Mouse (Mus musculus) T-helper 17 cell (primary cell): Measurements from ENCODE around the gene Fbxo3.
"Not testable (repeated sequence)": the region's sequence is repeated elsewhere in the genome, so short reads cannot be mapped to it uniquely, and the experiment has no call there.

Source experiments
- in situ Hi-C, 2 experiments: fragments of 300-600 bp; cut with MboI, MseI; formaldehyde crosslinking; loops; 1 replicate in 1 of 2; 2 replicates in 1 of 2; pipeline ENCODE4 v1.15.1; 2025; ENCODE audit warnings: high pct_unique_total_duplicates in 2 of 2

Fbxo3 gene

GRCm38 (mm10) chr2:104035595-104035994 lies 8.1 kb downstream of the Fbxo3 start:
- in situ Hi-C loops = no loop called here

GRCm38 (mm10) chr2:104036316-104036715 lies 8.8 kb downstream of the Fbxo3 start:
- in situ Hi-C loops = no loop called here

GRCm38 (mm10) chr2:104038236-104038635 lies 10.7 kb downstream of the Fbxo3 start:
- in situ Hi-C loops = no loop called here

- in situ Hi-C loops = no loop called here
Measured at GRCm38 (mm10) chr2:104041632-104042031, 14.1 kb downstream of the Fbxo3 start.

GRCm38 (mm10) chr2:104042766-104043165 lies 15.2 kb downstream of the Fbxo3 start:
- in situ Hi-C loops = no loop called here

- in situ Hi-C loops = no loop called here
Measured at GRCm38 (mm10) chr2:104043624-104044478, 16.3 kb downstream of the Fbxo3 start.

- in situ Hi-C loops = no loop called here
Measured at GRCm38 (mm10) chr2:104044479-104045080, 17.1 kb downstream of the Fbxo3 start.

GRCm38 (mm10) chr2:104058381-104058780 lies 30.9 kb downstream of the Fbxo3 start:
- in situ Hi-C loops = no loop called here

GRCm38 (mm10) chr2:104058954-104059353 lies 31.4 kb downstream of the Fbxo3 start:
- in situ Hi-C loops = no loop called here

GRCm38 (mm10) chr2:104059786-104060185 lies 32.3 kb downstream of the Fbxo3 start:
- in situ Hi-C loops = no loop called here

GRCm38 (mm10) chr2:104060996-104061395 lies 33.5 kb downstream of the Fbxo3 start:
- in situ Hi-C loops = no loop called here

GRCm38 (mm10) chr2:104062665-104063064 lies 35.1 kb downstream of the Fbxo3 start:
- in situ Hi-C loops = no loop called here

GRCm38 (mm10) chr2:104064152-104064551 lies 36.6 kb downstream of the Fbxo3 start:
- in situ Hi-C loops = no loop called here

- in situ Hi-C loops = not testable (repeated sequence)
Measured at GRCm38 (mm10) chr2:104065526-104065925, 38.0 kb downstream of the Fbxo3 start, which contains the start of gene Gm10912. Gene Gm10912, plus strand, starts transcription at chr2:104065826.

- in situ Hi-C loops = not testable (repeated sequence)
Measured at GRCm38 (mm10) chr2:104068450-104068849, 40.9 kb downstream of the Fbxo3 start, which contains the start of gene Gm10799. Gene Gm10799, minus strand, starts transcription at chr2:104068550.

GRCm38 (mm10) chr2:104069704-104070185 lies 42.2 kb downstream of the Fbxo3 start, which contains the start of gene Cd59b:
Gene Cd59b, plus strand, starts transcription at chr2:104069849.
- in situ Hi-C loops = loop anchor here in 1 of 2 experiments (10.0 kb wide), 1 partner anchor 1135 kb away; no protein-coding TSS in a partner anchor

GRCm38 (mm10) chr2:104078285-104078684 lies 50.8 kb downstream of the Fbxo3 start:
- in situ Hi-C loops = loop anchor here in 1 of 2 experiments (10.0 kb wide), 1 partner anchor 1143 kb away; no protein-coding TSS in a partner anchor

- in situ Hi-C loops = loop anchor here in 1 of 2 experiments (10.0 kb wide), 1 partner anchor 1307 kb away; no protein-coding TSS in a partner anchor
Measured at GRCm38 (mm10) chr2:104081436-104082050, 54.0 kb downstream of the Fbxo3 start.

GRCm38 (mm10) chr2:104082474-104082873 lies 55.0 kb downstream of the Fbxo3 start:
- in situ Hi-C loops = loop anchor here in 1 of 2 experiments (10.0 kb wide), 1 partner anchor 1308 kb away; no protein-coding TSS in a partner anchor

- in situ Hi-C loops = loop anchor here in 1 of 2 experiments (10.0 kb wide), 1 partner anchor 1309 kb away; no protein-coding TSS in a partner anchor
Measured at GRCm38 (mm10) chr2:104084027-104084426, 56.5 kb downstream of the Fbxo3 start.

- in situ Hi-C loops = loop anchor here in 1 of 2 experiments (10.0 kb wide), 1 partner anchor 1313 kb away; no protein-coding TSS in a partner anchor
Measured at GRCm38 (mm10) chr2:104087562-104087961, 60.0 kb downstream of the Fbxo3 start.
